Mouse (Mus musculus) liver, adult 2 months (tissue): Measurements from ENCODE around the gene Ccni.

ENCODE experiments used
- CTCF ChIP-seq: fragments of 200-500 bp; IDR thresholded peaks from 2 replicates; pipeline ENCODE4 v1.5.1; 2011; ENCODE audit warnings: low read depth, low read length, control low read depth
- POLR2A ChIP-seq: fragments of 200-500 bp; IDR thresholded peaks from 2 replicates; pipeline ENCODE4 v1.6.1; 2011; ENCODE audit warnings: low read length, control low read depth; ENCODE audit not compliant: insufficient read depth; ENCODE audit errors: extremely low read depth

GRCm38 (mm10) chr5:93190428-93190827, 15.9 kb downstream of the Ccni start:
- no peak for TF ChIP-seq CTCF
- no peak for TF ChIP-seq POLR2A
